Mouse (Mus musculus): ENCODE measurements around the gene Zfp791. TPM values are rescaled to one million over a fixed set of nuclear protein-coding genes. Genes with fewer than 3 reads are reported as not detected.
"Not testable (repeated sequence)": the region's sequence is repeated elsewhere in the genome, so short reads cannot be mapped to it uniquely, and the experiment has no call there.

Gene Zfp791
- total RNA-seq, 1 experiment = 1.0 TPM

GRCm38 (mm10) chr8:85132335-85132734 is 9.4 kb upstream of the Zfp791 start:
- no peak overlapping the region for H3K27ac ChIP-seq (ENCODE audit: insufficient read depth, low read depth, low read length, poor library complexity, severe bottlenecking)
- H3K4me3 ChIP-seq (ENCODE audit: insufficient read depth in 1 of 2, low read depth in 1 of 2, low read length in 2 of 2, poor library complexity in 1 of 2, severe bottlenecking in 1 of 2) = no peak overlapping the region
- H3K9me3 ChIP-seq (ENCODE audit: control insufficient read depth, insufficient read depth, low read depth, low read length) = no peaks in the 10 kb centered on the region
- no peaks in the 10 kb centered on the region for H3K36me3 ChIP-seq (ENCODE audit: control insufficient read depth, insufficient read depth, low read length, poor library complexity, severe bottlenecking)
- no peaks in the 10 kb centered on the region for H3K4me1 ChIP-seq (ENCODE audit: control insufficient read depth in 2 of 2, insufficient read depth in 2 of 2, low read length in 2 of 2, poor library complexity in 1 of 2)
- DNase-seq (ENCODE audit: low read depth, low spot score) = no peak
- no peak overlapping the region for H3K9ac ChIP-seq (ENCODE audit: insufficient read depth, low read depth, low read length, poor library complexity, severe bottlenecking)
- in situ Hi-C loops (cut with MboI; ENCODE audit: low sequenced_read_pairs in 2 of 2, unreplicated experiment in 2 of 2) = no loop called here
- TF ChIP-seq ZNF384 (IDR thresholded peaks at IDR 0.05; ENCODE audit: low read depth, low read length) (no peak), CHD2 (IDR thresholded peaks at IDR 0.05; ENCODE audit: low read depth, low read length) (no peak), MAFK (IDR thresholded peaks at IDR 0.05; ENCODE audit: insufficient read depth, low read depth, low read length) (no peak), HCFC1 (IDR thresholded peaks at IDR 0.05; ENCODE audit: borderline replicate concordance, insufficient read depth, low read length) (no peak), ZC3H11A (IDR thresholded peaks at IDR 0.05; ENCODE audit: borderline replicate concordance, low read depth, low read length) (no peak)

DNA sequence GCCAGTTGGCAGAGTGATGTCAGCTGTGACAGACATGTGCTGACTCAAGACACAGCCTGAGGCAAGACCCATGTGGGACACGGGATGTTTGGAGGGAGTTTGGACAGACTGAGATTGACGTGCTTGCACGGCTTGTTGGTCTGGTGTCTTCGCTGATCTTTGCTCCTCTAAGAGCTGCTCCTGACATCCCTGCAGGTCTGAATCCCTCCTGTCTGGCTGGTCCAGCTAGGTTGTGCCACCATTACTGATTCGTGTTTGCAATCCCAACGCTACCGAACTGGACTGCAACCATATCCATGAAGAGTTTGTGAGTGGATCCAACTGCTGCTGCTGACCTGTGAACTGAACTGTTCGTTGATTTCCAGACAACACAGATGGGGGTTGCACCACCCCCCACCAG is 796 bp upstream of the Zfp791 start:
- in situ Hi-C loops (cut with MboI; ENCODE audit: low sequenced_read_pairs in 2 of 2, unreplicated experiment in 2 of 2) = no loop called here
- DNase-seq (ENCODE audit: low read depth, low spot score) = no peak
- no peak for TF ChIP-seq ZC3H11A (IDR thresholded peaks at IDR 0.05; ENCODE audit: borderline replicate concordance, low read depth, low read length)
- no peak for TF ChIP-seq HCFC1 (IDR thresholded peaks at IDR 0.05; ENCODE audit: borderline replicate concordance, insufficient read depth, low read length)
- no peak for TF ChIP-seq CHD2 (IDR thresholded peaks at IDR 0.05; ENCODE audit: low read depth, low read length)
- no peak for TF ChIP-seq MAFK (IDR thresholded peaks at IDR 0.05; ENCODE audit: insufficient read depth, low read depth, low read length)
- no peak for TF ChIP-seq ZNF384 (IDR thresholded peaks at IDR 0.05; ENCODE audit: low read depth, low read length)
- H3K4me3 ChIP-seq (ENCODE audit: insufficient read depth in 1 of 2, low read depth in 1 of 2, low read length in 2 of 2, poor library complexity in 1 of 2, severe bottlenecking in 1 of 2) = no peak overlapping the region
- H3K9me3 ChIP-seq (ENCODE audit: control insufficient read depth, insufficient read depth, low read depth, low read length) = no peaks in the 10 kb centered on the region
- H3K4me1 ChIP-seq (ENCODE audit: control insufficient read depth in 2 of 2, insufficient read depth in 2 of 2, low read length in 2 of 2, poor library complexity in 1 of 2) = no peaks in the 10 kb centered on the region
- no peak overlapping the region for H3K27ac ChIP-seq (ENCODE audit: insufficient read depth, low read depth, low read length, poor library complexity, severe bottlenecking)
- no peak overlapping the region for H3K9ac ChIP-seq (ENCODE audit: insufficient read depth, low read depth, low read length, poor library complexity, severe bottlenecking)
- H3K36me3 ChIP-seq (ENCODE audit: control insufficient read depth, insufficient read depth, low read length, poor library complexity, severe bottlenecking) = no peaks in the 10 kb centered on the region

DNA sequence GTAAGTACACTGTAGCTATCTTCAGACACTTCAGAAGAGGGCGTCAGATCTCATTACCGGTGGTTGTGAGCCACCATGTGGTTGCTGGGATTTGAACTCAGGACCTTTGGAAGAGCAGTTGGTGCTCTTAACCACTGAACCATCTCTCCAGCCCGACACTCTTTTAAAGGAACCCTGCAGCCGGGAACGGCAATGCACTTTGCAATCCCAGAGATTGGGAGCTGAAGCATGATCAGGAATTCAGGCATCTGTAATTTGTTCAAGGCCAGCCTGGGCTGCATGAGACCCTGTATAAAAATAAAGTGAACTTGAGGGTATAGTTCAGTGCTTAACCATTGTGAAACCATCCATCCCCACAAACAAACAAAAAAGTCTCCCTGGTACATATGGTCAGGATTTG is 2.6 kb downstream of the Zfp791 start:
- H3K27ac ChIP-seq (ENCODE audit: insufficient read depth, low read depth, low read length, poor library complexity, severe bottlenecking); DNase-seq (ENCODE audit: low read depth, low spot score); H3K9me3 ChIP-seq (ENCODE audit: control insufficient read depth, insufficient read depth, low read depth, low read length); H3K36me3 ChIP-seq (ENCODE audit: control insufficient read depth, insufficient read depth, low read length, poor library complexity, severe bottlenecking); H3K9ac ChIP-seq (ENCODE audit: insufficient read depth, low read depth, low read length, poor library complexity, severe bottlenecking); in situ Hi-C loops (cut with MboI; ENCODE audit: low sequenced_read_pairs in 2 of 2, unreplicated experiment in 2 of 2); H3K4me1 ChIP-seq (ENCODE audit: control insufficient read depth in 2 of 2, insufficient read depth in 2 of 2, low read length in 2 of 2, poor library complexity in 1 of 2); H3K4me3 ChIP-seq (ENCODE audit: insufficient read depth in 1 of 2, low read depth in 1 of 2, low read length in 2 of 2, poor library complexity in 1 of 2, severe bottlenecking in 1 of 2): not testable (repeated sequence)

GRCm38 (mm10) chr8:85119052-85119981 is 3.6 kb downstream of the Zfp791 start:
- no peaks in the 10 kb centered on the region for H3K9me3 ChIP-seq (ENCODE audit: control insufficient read depth, insufficient read depth, low read depth, low read length)
- H3K36me3 ChIP-seq (ENCODE audit: control insufficient read depth, insufficient read depth, low read length, poor library complexity, severe bottlenecking) = no peaks in the 10 kb centered on the region
- TF ChIP-seq HCFC1 (IDR thresholded peaks at IDR 0.05; ENCODE audit: borderline replicate concordance, insufficient read depth, low read length) (no peak), MAFK (IDR thresholded peaks at IDR 0.05; ENCODE audit: insufficient read depth, low read depth, low read length) (no peak), CHD2 (IDR thresholded peaks at IDR 0.05; ENCODE audit: low read depth, low read length) (no peak), ZNF384 (IDR thresholded peaks at IDR 0.05; ENCODE audit: low read depth, low read length) (no peak), ZC3H11A (IDR thresholded peaks at IDR 0.05; ENCODE audit: borderline replicate concordance, low read depth, low read length) (no peak)
- H3K4me1 ChIP-seq (ENCODE audit: control insufficient read depth in 2 of 2, insufficient read depth in 2 of 2, low read length in 2 of 2, poor library complexity in 1 of 2) = no peaks in the 10 kb centered on the region
- in situ Hi-C loops (cut with MboI; ENCODE audit: low sequenced_read_pairs in 2 of 2, unreplicated experiment in 2 of 2) = no loop called here
- peak overlapping the region; percentile 31 for H3K9ac ChIP-seq (ENCODE audit: insufficient read depth, low read depth, low read length, poor library complexity, severe bottlenecking)
- peak overlapping the region; percentile 67 to 97 for H3K4me3 ChIP-seq (ENCODE audit: insufficient read depth in 1 of 2, low read depth in 1 of 2, low read length in 2 of 2, poor library complexity in 1 of 2, severe bottlenecking in 1 of 2)
- no peak overlapping the region for H3K27ac ChIP-seq (ENCODE audit: insufficient read depth, low read depth, low read length, poor library complexity, severe bottlenecking)
- peak; percentile 89 for DNase-seq (ENCODE audit: low read depth, low spot score)
